Mouse (Mus musculus): Measurements from ENCODE around the gene Tecpr1.

Gene Tecpr1

DNA sequence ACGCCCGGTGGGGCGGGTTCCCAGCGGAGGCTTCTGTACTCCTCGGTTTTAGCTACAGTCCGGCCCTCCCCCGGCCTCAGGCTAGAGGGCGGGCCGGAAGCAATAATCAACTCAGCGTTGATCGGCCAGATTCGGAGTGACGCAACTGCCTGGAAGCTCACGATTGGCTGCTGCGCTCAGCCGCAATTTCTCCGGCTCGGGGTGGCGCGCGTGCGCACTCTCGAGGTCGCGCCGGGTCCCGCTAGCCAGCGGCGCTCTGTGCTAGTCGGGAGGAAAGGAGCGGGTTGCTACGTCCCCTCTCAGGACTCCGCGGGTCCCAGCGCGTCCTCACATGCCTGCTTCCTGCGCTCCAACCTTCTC is at the start of gene Tecpr1:
Tecpr1 (minus strand) TSS at position 113 of the 360 bp plus-strand sequence.
- peak; percentile 93 to 94 for DNase-seq (ENCODE audit: low spot score in 2 of 2)

GRCm38 (mm10) chr5:144271772-144272171 is 48.4 kb upstream of the Tecpr1 start:
- no peak for DNase-seq (ENCODE audit: low spot score in 2 of 2)

GRCm38 (mm10) chr5:144271118-144271517 is 47.7 kb upstream of the Tecpr1 start:
- no peak for DNase-seq (ENCODE audit: low spot score in 2 of 2)

DNA sequence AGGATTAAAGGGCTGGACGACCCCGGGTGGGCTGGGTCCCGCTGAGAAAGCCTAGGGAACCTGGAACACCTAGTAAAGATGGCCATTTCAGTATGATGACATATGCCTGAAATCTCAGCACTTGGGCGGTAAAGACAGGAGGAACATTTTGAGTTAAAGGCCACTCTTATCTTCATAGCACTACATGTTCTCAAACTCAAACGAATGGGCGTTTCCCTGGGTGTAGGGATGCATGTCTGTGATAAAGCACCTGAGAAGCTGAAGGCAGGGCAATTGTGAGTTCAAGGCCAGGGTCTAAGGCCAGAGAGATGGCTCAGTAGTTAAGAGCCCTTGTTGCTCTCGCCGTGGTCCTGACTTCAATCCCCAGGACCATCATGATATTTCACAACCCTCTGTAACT is 47.0 kb upstream of the Tecpr1 start:
- no peak for DNase-seq (ENCODE audit: low spot score in 2 of 2)

GRCm38 (mm10) chr5:144269926-144270325 is 46.5 kb upstream of the Tecpr1 start:
- no peak for DNase-seq (ENCODE audit: low spot score in 2 of 2)

- DNase-seq (ENCODE audit: low spot score in 2 of 2), result peak in 1 of 2 experiments; percentile 19
Observed at GRCm38 (mm10) chr5:144267535-144268241, 44.3 kb upstream of the Tecpr1 start.

GRCm38 (mm10) chr5:144263496-144263895 is 40.1 kb upstream of the Tecpr1 start:
- no peak for DNase-seq (ENCODE audit: low spot score in 2 of 2)

DNA sequence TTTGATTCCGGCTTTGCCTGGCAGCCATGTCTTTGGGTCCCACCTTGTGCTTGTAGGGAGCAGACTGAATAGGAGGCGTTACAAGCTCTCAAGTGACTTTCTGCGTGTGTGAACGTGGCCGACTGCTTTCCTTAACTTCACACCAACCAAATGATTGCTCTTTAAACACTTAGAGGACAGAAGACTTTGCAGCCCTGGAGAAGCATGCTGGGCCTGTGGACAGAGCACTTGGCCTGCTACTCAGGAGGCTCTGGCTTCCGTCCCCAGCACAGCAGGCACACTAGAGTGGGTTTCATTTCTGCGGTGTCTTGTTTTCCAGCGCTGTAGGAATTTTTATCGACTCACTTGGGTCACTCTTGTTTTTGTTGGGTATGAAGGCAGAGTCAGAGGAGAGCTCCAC is 39.7 kb upstream of the Tecpr1 start:
- DNase-seq (ENCODE audit: low spot score in 2 of 2), result no peak

DNA sequence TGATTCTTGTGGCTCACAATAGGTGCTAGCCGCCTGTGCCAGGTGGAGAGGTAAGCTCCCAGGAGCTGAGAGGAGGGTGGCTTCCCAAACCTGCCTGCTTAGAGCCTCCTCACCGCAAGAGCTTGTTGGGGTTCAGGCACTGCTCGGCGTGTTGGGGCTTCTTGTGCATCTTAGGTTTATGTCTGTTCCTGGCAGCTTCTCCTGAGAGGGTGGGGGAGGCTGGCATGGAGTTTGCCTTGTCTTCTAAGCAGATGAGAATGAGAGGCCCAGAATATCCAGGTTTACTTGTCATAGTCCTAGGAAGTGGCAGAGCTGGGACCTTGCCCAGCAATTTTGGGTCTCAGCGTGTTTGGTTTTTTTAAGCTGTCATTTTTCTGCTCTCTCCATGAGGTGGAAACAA is 38.4 kb upstream of the Tecpr1 start:
- DNase-seq (ENCODE audit: low spot score in 2 of 2), result no peak

DNA sequence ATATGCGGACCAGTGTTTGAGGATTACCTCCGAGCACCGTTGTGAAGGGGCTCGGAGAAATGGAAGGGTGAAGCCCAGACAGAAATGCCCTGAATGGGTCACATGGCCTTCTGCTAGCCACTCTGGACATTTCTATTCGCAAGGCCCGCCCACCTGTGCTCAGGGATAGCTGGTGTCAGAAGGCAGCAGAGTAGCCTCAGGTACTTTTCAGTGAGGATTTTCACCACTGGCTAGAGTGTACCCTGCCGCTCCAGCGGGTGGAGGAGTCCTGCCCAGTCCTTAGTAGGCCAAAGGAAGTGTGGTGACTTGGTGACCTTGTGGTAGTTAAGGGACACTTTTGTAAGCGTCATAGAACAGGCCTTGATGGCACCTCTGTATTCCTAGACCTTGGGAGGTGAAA is 37.9 kb upstream of the Tecpr1 start:
- no peak for DNase-seq (ENCODE audit: low spot score in 2 of 2)

- no peak for DNase-seq (ENCODE audit: low spot score in 2 of 2)
Observed at GRCm38 (mm10) chr5:144260464-144260863, 37.0 kb upstream of the Tecpr1 start.

- DNase-seq (ENCODE audit: low spot score in 2 of 2), result no peak
Observed at GRCm38 (mm10) chr5:144259228-144259627, 35.8 kb upstream of the Tecpr1 start.

DNA sequence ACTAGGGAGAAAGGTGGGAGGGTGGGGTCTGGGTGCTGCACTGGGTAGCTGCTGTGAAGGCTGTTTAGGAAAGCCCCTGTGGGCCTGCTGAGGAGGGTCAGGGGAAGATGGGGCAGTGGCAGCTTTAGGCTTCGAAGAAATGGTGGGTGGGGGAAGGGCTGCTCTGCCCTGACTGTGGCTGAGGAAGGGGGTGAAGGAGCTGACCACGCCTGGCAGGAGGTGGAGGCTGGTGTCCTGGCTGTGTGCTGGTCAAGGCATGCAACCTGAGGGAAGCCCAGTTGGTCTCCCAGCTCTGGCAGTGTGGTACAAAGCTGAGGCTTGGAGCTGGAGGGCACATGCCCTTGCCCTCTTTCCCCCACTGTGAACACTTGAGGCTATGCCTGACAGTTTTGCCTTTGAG is 35.3 kb upstream of the Tecpr1 start:
- no peak for DNase-seq (ENCODE audit: low spot score in 2 of 2)

DNA sequence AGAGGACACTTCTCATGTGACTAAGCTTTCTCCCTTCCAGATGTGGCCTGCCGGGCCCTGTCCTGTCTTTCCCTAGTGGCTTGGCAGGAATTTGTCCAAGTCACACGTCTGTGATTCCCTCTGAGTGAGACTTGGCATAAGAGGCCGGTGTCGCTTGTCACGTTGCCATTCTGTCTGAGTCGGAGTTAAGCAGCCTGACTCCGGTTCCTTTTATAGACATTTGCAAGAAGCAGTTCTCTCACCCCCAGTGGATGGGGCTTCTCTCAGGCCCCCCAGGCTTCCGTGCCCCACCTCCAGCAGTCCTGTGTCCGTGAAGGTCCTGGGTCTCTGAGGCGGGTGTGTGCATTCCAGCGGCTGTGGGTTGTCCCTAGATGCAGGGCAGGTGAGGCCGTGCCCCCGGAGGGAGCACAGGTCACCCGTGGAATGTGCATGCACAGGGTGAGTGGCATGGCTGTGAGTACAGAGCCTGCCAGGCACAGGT is 34.8 kb upstream of the Tecpr1 start:
- DNase-seq (ENCODE audit: low spot score in 2 of 2), result no peak

DNA sequence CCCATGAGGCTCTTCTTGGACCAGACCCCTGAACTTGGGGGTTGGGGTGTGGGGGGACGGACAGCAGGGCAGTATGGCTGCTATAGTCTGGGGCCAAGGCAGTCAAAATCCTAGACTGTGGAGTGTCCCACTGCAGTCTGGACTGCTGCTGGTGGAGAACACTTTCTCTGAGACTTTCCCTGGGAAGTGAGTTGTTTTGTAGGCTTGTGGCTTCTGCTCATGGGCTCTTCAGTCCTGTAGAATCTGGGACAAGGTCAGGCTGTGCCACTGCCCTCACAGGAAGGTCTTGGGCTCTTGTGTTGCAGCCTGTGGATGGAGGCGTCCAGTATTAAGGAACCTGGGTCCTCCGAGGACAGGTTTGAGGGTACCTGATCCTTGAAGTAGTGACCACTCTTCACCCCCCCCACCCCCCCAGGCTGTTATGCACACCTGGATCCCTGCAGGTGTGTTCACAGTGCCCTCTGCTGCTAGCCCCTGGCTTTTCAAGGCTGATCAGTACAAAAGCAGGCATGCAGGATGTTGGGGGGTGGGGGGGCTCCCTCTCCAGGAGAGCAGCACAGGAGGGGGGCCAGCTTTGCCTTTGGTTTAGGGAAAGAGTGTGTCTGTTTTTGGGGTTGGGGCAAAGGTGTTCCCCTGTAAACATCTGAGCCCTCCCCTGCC is 34.2 kb upstream of the Tecpr1 start:
- no peak for DNase-seq (ENCODE audit: low spot score in 2 of 2)

GRCm38 (mm10) chr5:144256888-144257287 is 33.5 kb upstream of the Tecpr1 start:
- no peak for DNase-seq (ENCODE audit: low spot score in 2 of 2)

GRCm38 (mm10) chr5:144256541-144256870 is 33.1 kb upstream of the Tecpr1 start:
- no peak for DNase-seq (ENCODE audit: low spot score in 2 of 2)

DNA sequence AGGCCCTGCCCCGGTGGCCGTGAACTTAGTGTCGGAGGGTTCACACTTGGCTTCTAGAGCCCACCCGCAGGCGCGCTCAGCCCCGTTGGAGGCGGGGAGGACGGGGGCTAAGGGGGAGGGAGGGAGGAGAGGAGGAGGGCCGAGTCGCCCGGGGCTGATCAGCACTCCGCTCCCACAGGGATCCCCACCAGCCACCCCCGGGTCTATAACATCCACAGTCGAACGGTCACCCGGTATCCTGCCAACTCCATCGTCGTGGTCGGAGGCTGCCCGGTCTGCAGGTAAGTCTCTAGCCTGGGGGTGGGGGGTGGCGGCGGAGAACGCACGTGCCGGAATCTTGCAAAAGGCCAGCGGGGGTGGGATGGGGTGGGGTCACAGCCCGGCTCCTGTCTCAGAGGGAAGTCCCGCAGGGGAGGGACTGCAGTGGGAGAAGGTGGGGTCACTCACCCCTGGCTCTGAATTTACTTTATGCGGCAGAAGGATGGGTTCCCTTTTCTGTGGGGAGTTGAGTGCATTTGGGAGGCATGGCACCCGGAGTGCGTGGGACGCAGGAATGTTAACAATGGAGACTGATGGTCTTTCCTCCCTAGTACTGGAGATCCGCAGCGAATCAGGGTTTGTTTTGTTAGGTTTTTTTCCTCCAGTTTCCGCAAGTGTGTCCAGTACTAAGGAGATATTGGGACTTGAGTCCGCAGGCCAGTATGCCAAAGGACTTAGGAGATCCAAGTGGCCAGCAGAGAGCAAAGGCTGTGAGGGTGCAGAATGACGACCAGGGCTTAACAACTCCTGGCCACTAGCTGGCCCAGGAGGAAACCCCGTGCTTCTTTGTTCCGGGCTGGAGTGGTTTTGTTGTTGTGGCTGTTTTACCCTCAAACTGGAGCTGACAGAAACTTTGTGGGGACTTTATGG is 32.5 kb upstream of the Tecpr1 start:
- peak; percentile 56 to 58 for DNase-seq (ENCODE audit: low spot score in 2 of 2)

DNA sequence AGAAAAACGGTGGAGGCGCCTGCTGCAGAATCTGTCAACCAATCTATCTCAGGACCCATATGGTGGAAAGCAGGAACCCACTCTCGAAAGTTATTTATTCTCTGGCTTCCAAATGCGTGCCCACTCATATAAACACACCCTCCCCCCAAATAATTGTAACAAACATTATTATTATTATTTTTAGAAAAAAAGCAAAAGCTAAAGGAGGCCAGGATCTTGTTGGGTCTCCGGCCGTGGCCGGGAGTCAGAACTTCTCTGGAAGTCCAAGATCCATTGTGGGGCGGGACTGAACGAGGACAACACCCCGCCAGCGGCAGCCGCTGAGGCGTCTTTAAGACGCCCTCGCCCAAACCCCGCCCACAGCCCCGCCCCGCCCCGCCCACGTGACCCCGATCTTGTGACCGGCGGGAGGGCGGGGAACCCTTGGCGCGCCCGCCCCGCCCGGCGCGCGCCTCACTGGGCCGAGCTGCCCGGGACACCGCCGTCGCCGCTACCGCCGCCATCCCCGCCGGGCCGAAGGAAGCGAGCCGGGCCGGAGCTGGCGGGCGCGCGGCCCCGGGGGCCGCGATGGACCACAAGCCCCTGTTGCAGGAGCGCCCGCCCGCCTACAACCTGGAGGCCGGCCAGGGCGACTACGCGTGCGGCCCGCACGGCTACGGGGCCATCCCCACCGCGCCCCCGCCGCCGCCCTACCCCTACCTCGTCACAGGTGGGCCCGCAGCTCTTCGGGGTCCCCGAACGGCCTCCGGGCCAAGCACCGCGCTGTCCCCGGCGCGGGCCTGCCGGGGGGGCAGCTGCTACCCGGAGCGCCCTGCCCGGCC is 31.6 kb upstream of the Tecpr1 start:
- peak; percentile 82 to 86 for DNase-seq (ENCODE audit: low spot score in 2 of 2)

- peak; percentile 74 to 75 for DNase-seq (ENCODE audit: low spot score in 2 of 2)
Observed at GRCm38 (mm10) chr5:144254122-144254810, 30.9 kb upstream of the Tecpr1 start.

DNA sequence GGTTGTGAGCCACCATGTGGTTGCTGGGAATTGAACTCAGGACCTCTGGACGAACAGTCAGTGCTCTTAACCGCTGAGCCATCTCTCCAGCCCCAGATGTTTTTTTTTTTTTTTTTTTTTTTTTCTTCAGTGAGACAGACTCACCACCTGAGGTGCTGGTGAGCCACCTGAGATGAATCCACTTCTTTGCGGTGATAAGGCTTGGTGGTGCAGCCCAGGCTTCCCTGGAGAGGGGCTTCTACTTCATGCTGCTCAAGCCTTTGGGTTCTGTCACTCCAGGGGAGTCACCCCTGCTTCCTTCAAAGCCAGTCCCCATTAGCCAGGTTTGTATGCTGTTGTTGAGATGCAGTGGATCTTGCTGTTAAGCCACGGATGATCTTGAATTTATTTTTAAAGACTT is 29.8 kb upstream of the Tecpr1 start:
- DNase-seq (ENCODE audit: low spot score in 2 of 2), result no peak
